Mouse (Mus musculus): Measurements from ENCODE around the gene Dalrd3. TPM values are rescaled to one million over a fixed set of nuclear protein-coding genes. Genes with fewer than 3 reads are reported as not detected.

The Dalrd3 gene
- total and polyA plus RNA-seq, 3 experiments = 85.8 to 126 TPM; not detected in 1

- H3K9ac ChIP-seq (ENCODE audit: control insufficient read depth, low read depth, low read length, poor library complexity, severe bottlenecking) = no peak overlapping the region
- peaks cover 0 to 18% of the 10 kb centered on the region in 2 experiments; a peak in 3 of 4 replicates for H3K4me1 ChIP-seq (ENCODE audit: control insufficient read depth in 1 of 2, insufficient read depth in 2 of 2, low read length in 2 of 2)
- H3K79me2 ChIP-seq (ENCODE audit: control insufficient read depth, insufficient read depth, low read length, poor library complexity) = peaks cover 25% of the 10 kb centered on the region
- no peaks in the 10 kb centered on the region for H3K9me3 ChIP-seq (replicated peaks; ENCODE audit: insufficient read depth, low read length)
- no peak overlapping the region for H3K27ac ChIP-seq (ENCODE audit: control insufficient read depth, low read depth, low read length)
- H3K36me3 ChIP-seq (ENCODE audit: control insufficient read depth in 1 of 2, insufficient read depth in 2 of 2, low read length in 2 of 2) = peaks cover 0 to 12% of the 10 kb centered on the region in 2 experiments; a peak in 3 of 4 replicates
- no peaks in the 10 kb centered on the region for H3K27me3 ChIP-seq (ENCODE audit: control insufficient read depth in 1 of 2, insufficient read depth in 2 of 2, low read length in 2 of 2)
- no peak for DNase-seq (ENCODE audit: low read depth, low spot score)
- TF ChIP-seq UBTF (IDR thresholded peaks at IDR 0.05; ENCODE audit: borderline replicate concordance, insufficient read depth, low read depth, low read length) (no peak), SMC3 (IDR thresholded peaks at IDR 0.05; ENCODE audit: low read depth, low read length) (no peak), KAT2A (conservative IDR thresholded peaks at IDR 0.05; ENCODE audit: low read depth, low read length) (no peak), EP300 (IDR thresholded peaks at IDR 0.05; ENCODE audit: low read depth in 1 of 2, low read length in 2 of 2) (no peak), TCF12 (IDR thresholded peaks at IDR 0.05; ENCODE audit: low read depth, low read length) (no peak), RAD21 (IDR thresholded peaks at IDR 0.05; ENCODE audit: low read depth, low read length) (no peak), ETS1 (IDR thresholded peaks at IDR 0.05; ENCODE audit: low read depth, low read length) (no peak), NELFE (IDR thresholded peaks at IDR 0.05; ENCODE audit: low read depth, low read length) (no peak), CHD1 (IDR thresholded peaks at IDR 0.05; ENCODE audit: low read depth, low read length) (no peak), GATA1 (IDR thresholded peaks at IDR 0.05; ENCODE audit: low read depth, low read length) (no peak), ZMIZ1 (IDR thresholded peaks at IDR 0.05; ENCODE audit: low read depth, low read length) (no peak), E2F4 (IDR thresholded peaks at IDR 0.05; ENCODE audit: borderline replicate concordance, low read depth, low read length) (no peak), CHD2 (IDR thresholded peaks at IDR 0.05; ENCODE audit: low read length) (no peak), USF1 (IDR thresholded peaks at IDR 0.05; ENCODE audit: low read depth, low read length) (no peak), MYB (IDR thresholded peaks at IDR 0.05; ENCODE audit: low read depth, low read length) (no peak)
- no peak overlapping the region for H3K4me3 ChIP-seq (ENCODE audit: control insufficient read depth in 1 of 2, insufficient read depth in 1 of 2, low read depth in 2 of 2, low read length in 2 of 2)
Observed at GRCm38 (mm10) chr9:108572321-108572720, 2.6 kb downstream of the Dalrd3 start.

- H3K4me3 ChIP-seq (ENCODE audit: control insufficient read depth in 1 of 2, insufficient read depth in 1 of 2, low read depth in 2 of 2, low read length in 2 of 2) = no peak overlapping the region
- peaks cover 0 to 4% of the 10 kb centered on the region in 2 experiments; a peak in 3 of 4 replicates for H3K36me3 ChIP-seq (ENCODE audit: control insufficient read depth in 1 of 2, insufficient read depth in 2 of 2, low read length in 2 of 2)
- DNase-seq (ENCODE audit: low read depth, low spot score) = peak; percentile 66
- peaks cover 0 to 13% of the 10 kb centered on the region in 2 experiments; a peak in 3 of 4 replicates for H3K4me1 ChIP-seq (ENCODE audit: control insufficient read depth in 1 of 2, insufficient read depth in 2 of 2, low read length in 2 of 2)
- no peaks in the 10 kb centered on the region for H3K9me3 ChIP-seq (replicated peaks; ENCODE audit: insufficient read depth, low read length)
- no peaks in the 10 kb centered on the region for H3K27me3 ChIP-seq (ENCODE audit: control insufficient read depth in 1 of 2, insufficient read depth in 2 of 2, low read length in 2 of 2)
- H3K9ac ChIP-seq (ENCODE audit: control insufficient read depth, low read depth, low read length, poor library complexity, severe bottlenecking) = no peak overlapping the region
- H3K27ac ChIP-seq (ENCODE audit: control insufficient read depth, low read depth, low read length) = no peak overlapping the region
- H3K79me2 ChIP-seq (ENCODE audit: control insufficient read depth, insufficient read depth, low read length, poor library complexity) = peaks cover 17% of the 10 kb centered on the region
- TF ChIP-seq GATA1 (IDR thresholded peaks at IDR 0.05; ENCODE audit: low read depth, low read length) = no peak
- TF ChIP-seq ZKSCAN1 (IDR thresholded peaks at IDR 0.05; ENCODE audit: low read depth, low read length) = no peak
- TF ChIP-seq ZC3H11A (IDR thresholded peaks at IDR 0.05; ENCODE audit: low read depth, low read length) = peak; percentile 25; the same call in 1 of the 2 replicates
- no peak for TF ChIP-seq USF2 (IDR thresholded peaks at IDR 0.05; ENCODE audit: borderline replicate concordance in 1 of 2, insufficient read depth in 1 of 2, low read depth in 1 of 2, low read length in 2 of 2)
- no peak for TF ChIP-seq CHD1 (IDR thresholded peaks at IDR 0.05; ENCODE audit: low read depth, low read length)
- no peak for TF ChIP-seq MAZ (IDR thresholded peaks at IDR 0.05; ENCODE audit: low read depth, low read length)
- TF ChIP-seq TAL1 (IDR thresholded peaks at IDR 0.05; ENCODE audit: low read length) = no peak
- no peak for TF ChIP-seq HCFC1 (IDR thresholded peaks at IDR 0.05; ENCODE audit: low read depth, low read length)
- TF ChIP-seq JUND (IDR thresholded peaks at IDR 0.05; ENCODE audit: low read depth, low read length) = no peak
- TF ChIP-seq CTCF (IDR thresholded peaks at IDR 0.05 in 2 of 3, conservative IDR thresholded peaks at IDR 0.05 in 1 of 3; ENCODE audit: control insufficient read depth in 1 of 3, insufficient read depth in 1 of 3, low read depth in 2 of 3, low read length in 3 of 3, poor library complexity in 1 of 3, severe bottlenecking in 1 of 3) = peak; percentile 44 to 71 (median 63); a peak in 5 of 6 replicates
- no peak for TF ChIP-seq TCF12 (IDR thresholded peaks at IDR 0.05; ENCODE audit: low read depth, low read length)
- no peak for TF ChIP-seq TBP (IDR thresholded peaks at IDR 0.05; ENCODE audit: low read depth, low read length)
- TF ChIP-seq ZNF384 (IDR thresholded peaks at IDR 0.05; ENCODE audit: low read depth, low read length) = no peak
- peak; percentile 33 for TF ChIP-seq RAD21 (IDR thresholded peaks at IDR 0.05; ENCODE audit: low read depth, low read length)
- no peak for TF ChIP-seq POLR2A (IDR thresholded peaks at IDR 0.05; ENCODE audit: control insufficient read depth in 1 of 2, insufficient read depth in 1 of 2, low read depth in 1 of 2, low read length in 2 of 2, poor library complexity in 1 of 2)
- no peak for TF ChIP-seq RCOR1 (IDR thresholded peaks at IDR 0.05; ENCODE audit: low read depth, low read length)
- no peak for TF ChIP-seq MAX (IDR thresholded peaks at IDR 0.05; ENCODE audit: low read length)
- no peak for TF ChIP-seq ETS1 (IDR thresholded peaks at IDR 0.05; ENCODE audit: low read depth, low read length)
- no peak for TF ChIP-seq MEF2A (IDR thresholded peaks at IDR 0.05; ENCODE audit: extremely low read depth, insufficient replicate concordance, low read depth, low read length, poor library complexity, severe bottlenecking)
Observed at GRCm38 (mm10) chr9:108573774-108574690, 4.3 kb downstream of the Dalrd3 start.
